ENCODE assay signal across 26 mouse cellular contexts in genomic region chr10:4380748-4381147, GRCm38 (mm10). TPM values are rescaled to one million over a fixed set of nuclear protein-coding genes. Genes with fewer than 3 reads are reported as not detected.
A peak's percentile ranks its signal among the peaks of the same experiment; 100 is the strongest.
DNase-seq lines count a peak whose midpoint lies in the region; ATAC-seq and TF ChIP-seq lines count a peak whose summit lies in the region.
"Had no signal": no experiment of that assay in that cellular context is flagged by ENCODE, and none has a peak within 500 bp of the region (broad histone marks: within the 10 kb centered on the region; RNA-seq: fewer than 3 reads in every experiment).

No protein-coding gene starts in this region.

- H3K36me3 ChIP-seq in forebrain, embryonic 11.5 days (ENCODE audit: control insufficient read depth, insufficient read depth, low read length): no peaks in the 10 kb centered on the region
- no peaks in the 10 kb centered on the region for H3K36me3 ChIP-seq in forebrain, embryonic 14.5 days (ENCODE audit: control insufficient read depth, insufficient read depth, low read length)
- no peaks in the 10 kb centered on the region for H3K36me3 ChIP-seq in kidney, postnatal 0 days (ENCODE audit: insufficient read depth, low read length)
- no peaks in the 10 kb centered on the region for H3K36me3 ChIP-seq in kidney, adult 2 months (ENCODE audit: control insufficient read depth, insufficient read depth, low read length)
- H3K36me3 ChIP-seq: embryonic facial prominence, embryonic 13.5 days; embryonic facial prominence, embryonic 15.5 days; forebrain, embryonic 10.5 days had no signal

- no peak for ATAC-seq in forebrain, embryonic 11.5 days (replicated peaks; ENCODE audit: low FRiP score)
- no peak for ATAC-seq in forebrain, embryonic 14.5 days
- no peak for ATAC-seq in kidney, postnatal 0 days (replicated peaks; ENCODE audit: low FRiP score, low read depth)
- ATAC-seq: CD4-positive, CD25-positive, alpha-beta regulatory T cell, adult 4 months; forebrain, embryonic 13.5 days; forebrain, embryonic 16.5 days had no signal

- TF ChIP-seq POLR2A in kidney, adult 2 months (IDR thresholded peaks at IDR 0.05; ENCODE audit: low read depth, low read length): no peak

- 91% methylated on average over 5 of the region's 5 CpGs for WGBS in forebrain, embryonic 11.5 days
- WGBS in forebrain, embryonic 14.5 days: 97% methylated on average over 5 of the region's 5 CpGs
- WGBS in kidney, postnatal 0 days: 70% methylated on average over 5 of the region's 5 CpGs
- 82% methylated on average over 5 of the region's 5 CpGs for WGBS in kidney, adult 2 months

- no peaks in the 10 kb centered on the region for H3K9me3 ChIP-seq in forebrain, embryonic 11.5 days (ENCODE audit: control insufficient read depth, low read length)
- H3K9me3 ChIP-seq in forebrain, embryonic 14.5 days (replicated peaks; ENCODE audit: control insufficient read depth, low read length): no peaks in the 10 kb centered on the region
- no peaks in the 10 kb centered on the region for H3K9me3 ChIP-seq in kidney, postnatal 0 days (replicated peaks; ENCODE audit: low read length)
- H3K9me3 ChIP-seq: embryonic facial prominence, embryonic 13.5 days; embryonic facial prominence, embryonic 15.5 days; forebrain, embryonic 10.5 days; forebrain, embryonic 13.5 days; G1E had no signal

- H3K4me3 ChIP-seq in forebrain, embryonic 11.5 days (ENCODE audit: low read depth, low read length): no peak overlapping the region
- no peak overlapping the region for H3K4me3 ChIP-seq in forebrain, embryonic 14.5 days (ENCODE audit: low read depth, low read length)
- no peak overlapping the region for H3K4me3 ChIP-seq in kidney, postnatal 0 days (replicated peaks; ENCODE audit: low read depth, low read length)
- no peak overlapping the region for H3K4me3 ChIP-seq in kidney, adult 2 months (ENCODE audit: insufficient read depth, low read depth, low read length)
- H3K4me3 ChIP-seq: embryonic facial prominence, embryonic 13.5 days; embryonic facial prominence, embryonic 15.5 days; erythroblast, embryonic 14.5 days; forebrain, embryonic 10.5 days; forebrain, embryonic 13.5 days had no signal

- H3K9ac ChIP-seq in forebrain, embryonic 11.5 days (ENCODE audit: low read length): no peak overlapping the region
- no peak overlapping the region for H3K9ac ChIP-seq in forebrain, embryonic 14.5 days (ENCODE audit: low read length)
- no peak overlapping the region for H3K9ac ChIP-seq in kidney, postnatal 0 days (ENCODE audit: low read depth, low read length)
- H3K9ac ChIP-seq: embryonic facial prominence, embryonic 13.5 days; embryonic facial prominence, embryonic 15.5 days; forebrain, embryonic 13.5 days had no signal

- no peaks in the 10 kb centered on the region for H3K27me3 ChIP-seq in forebrain, embryonic 11.5 days (ENCODE audit: control insufficient read depth, insufficient read depth, low read length)
- no peaks in the 10 kb centered on the region for H3K27me3 ChIP-seq in forebrain, embryonic 14.5 days (replicated peaks; ENCODE audit: control insufficient read depth, insufficient read depth, low read length)
- no peaks in the 10 kb centered on the region for H3K27me3 ChIP-seq in kidney, postnatal 0 days (ENCODE audit: insufficient read depth, low read length)
- no peaks in the 10 kb centered on the region for H3K27me3 ChIP-seq in kidney, adult 2 months (replicated peaks; ENCODE audit: control insufficient read depth, insufficient read depth, low read length)
- H3K27me3 ChIP-seq: CH12.LX; embryonic facial prominence, embryonic 13.5 days; embryonic facial prominence, embryonic 15.5 days; forebrain, embryonic 13.5 days had no signal

- H3K4me1 ChIP-seq in forebrain, embryonic 11.5 days (replicated peaks; ENCODE audit: control insufficient read depth, insufficient read depth, low read length): no peaks in the 10 kb centered on the region
- no peaks in the 10 kb centered on the region for H3K4me1 ChIP-seq in forebrain, embryonic 14.5 days (ENCODE audit: control insufficient read depth, insufficient read depth, low read length)
- peaks cover 9% of the 10 kb centered on the region for H3K4me1 ChIP-seq in kidney, postnatal 0 days (replicated peaks; ENCODE audit: insufficient read depth, low read length)
- peaks cover 4% of the 10 kb centered on the region for H3K4me1 ChIP-seq in kidney, adult 2 months (ENCODE audit: control insufficient read depth, insufficient read depth, low read length)
- H3K4me1 ChIP-seq: embryonic facial prominence, embryonic 15.5 days had no signal

- no peak for TF ChIP-seq CTCF in kidney, postnatal 0 days (IDR thresholded peaks at IDR 0.05; ENCODE audit: low read depth)
- TF ChIP-seq CTCF in kidney, adult 2 months (conservative IDR thresholded peaks at IDR 0.05; ENCODE audit: insufficient read depth, insufficient read length, low read depth, low read length): no peak

- no peak overlapping the region for H3K4me2 ChIP-seq in forebrain, embryonic 11.5 days (ENCODE audit: low read depth, low read length, severe bottlenecking)
- no peak overlapping the region for H3K4me2 ChIP-seq in forebrain, embryonic 14.5 days (ENCODE audit: low read length)
- H3K4me2 ChIP-seq in kidney, postnatal 0 days (ENCODE audit: low read length): no peak overlapping the region
- H3K4me2 ChIP-seq: embryonic facial prominence, embryonic 13.5 days; embryonic facial prominence, embryonic 15.5 days; forebrain, embryonic 13.5 days had no signal

- no peak overlapping the region for H3K27ac ChIP-seq in forebrain, embryonic 11.5 days (ENCODE audit: low read depth, low read length)
- no peak overlapping the region for H3K27ac ChIP-seq in forebrain, embryonic 14.5 days (ENCODE audit: low read depth, low read length)
- no peak overlapping the region for H3K27ac ChIP-seq in kidney, postnatal 0 days
- H3K27ac ChIP-seq in kidney, adult 2 months (ENCODE audit: insufficient read depth, low read depth, low read length): no peak overlapping the region
- H3K27ac ChIP-seq: embryonic facial prominence, embryonic 13.5 days; embryonic facial prominence, embryonic 15.5 days; forebrain, embryonic 10.5 days; forebrain, embryonic 13.5 days had no signal

- peak; percentile 30 for DNase-seq in forebrain, embryonic 11.5 days (ENCODE audit: low spot score)
- DNase-seq in forebrain, embryonic 14.5 days (ENCODE audit: low spot score): no peak
- peak; percentile 61 for DNase-seq in kidney, postnatal 0 days (ENCODE audit: low spot score)
- DNase-seq in kidney, adult 2 months: no peak
- peak; percentile 38 to 55 for DNase-seq in kidney, postnatal 4 days
- no peak for DNase-seq in kidney, adult 8-10 months
- DNase-seq: adrenal gland, adult 2 months; adrenal gland, postnatal 10 days; adrenal gland, postnatal 25 days; B cell, adult 2 months; cerebellum, adult 11 months; cerebellum, adult 18-20 months; cerebellum, adult 8-10 months; cerebellum, adult 9-11 months; cerebellum, postnatal 14 days; cerebellum, postnatal 36 days; embryo, embryonic 11 days had no signal

RNA-seq across cellular contexts. Expression of gene Zbtb2, which starts 7.2 kb away (rescaled TPM):
- polyA plus RNA-seq in forebrain, embryonic 11.5 days (2014; fragmentation: Nextera tagmentation; extraction: Ambion mirVana): 21.2 and 21.8 TPM in 2 replicates
- 16.5 and 20.3 TPM in 2 replicates for polyA plus RNA-seq in forebrain, embryonic 14.5 days (2014; fragmentation: Nextera tagmentation; extraction: Ambion mirVana)
- polyA plus RNA-seq in kidney, postnatal 0 days (2015; fragmentation: Nextera tagmentation; extraction: Ambion mirVana): 13.0 and 13.7 TPM in 2 replicates
- polyA plus RNA-seq in kidney, adult 2 months (2012; rRNA removed): 6.6 and 6.9 TPM in 2 replicates

RNA-seq across cellular contexts. Expression of gene Rmnd1, which starts 51.4 kb away (rescaled TPM):
- 52.5 and 67.0 TPM in 2 replicates for polyA plus RNA-seq in forebrain, embryonic 11.5 days (2014; fragmentation: Nextera tagmentation; extraction: Ambion mirVana)
- polyA plus RNA-seq in forebrain, embryonic 14.5 days (2014; fragmentation: Nextera tagmentation; extraction: Ambion mirVana): 47.0 and 55.8 TPM in 2 replicates
- polyA plus RNA-seq in kidney, postnatal 0 days (2015; fragmentation: Nextera tagmentation; extraction: Ambion mirVana): 45.4 and 47.1 TPM in 2 replicates
- polyA plus RNA-seq in kidney, adult 2 months (2012; rRNA removed): 66.7 and 72.2 TPM in 2 replicates

RNA-seq across cellular contexts. Expression of gene Armt1, which starts 51.5 kb away (rescaled TPM):
- 27.6 and 32.6 TPM in 2 replicates for polyA plus RNA-seq in forebrain, embryonic 11.5 days (2014; fragmentation: Nextera tagmentation; extraction: Ambion mirVana)
- polyA plus RNA-seq in forebrain, embryonic 14.5 days (2014; fragmentation: Nextera tagmentation; extraction: Ambion mirVana): 13.9 and 14.7 TPM in 2 replicates
- polyA plus RNA-seq in kidney, postnatal 0 days (2015; fragmentation: Nextera tagmentation; extraction: Ambion mirVana): 17.1 and 19.2 TPM in 2 replicates
- 7.9 and 9.1 TPM in 2 replicates for polyA plus RNA-seq in kidney, adult 2 months (2012; rRNA removed)

Comparison
In these comparisons a context has a peak if more than half of its experiments do, and no peak if none do; other contexts are left out.
1. DNase-seq: peak in forebrain, embryonic 11.5 days (single experiment), kidney, postnatal 0 days (single experiment) and kidney, postnatal 4 days (2 of 2); none in forebrain, embryonic 14.5 days (single experiment), kidney, adult 2 months (single experiment) and kidney, adult 8-10 months (0 of 2).